Comparison of ENCODE assay signal across 13 mouse cellular contexts in genomic region chr11:50162338-50163050, GRCm38 (mm10). TPM values are rescaled to one million over a fixed set of nuclear protein-coding genes. Genes with fewer than 3 reads are reported as not detected.
A peak's percentile ranks its signal among the peaks of the same experiment; 100 is the strongest.
DNase-seq lines count a peak whose midpoint lies in the region; ATAC-seq and TF ChIP-seq lines count a peak whose summit lies in the region.
"Had no signal": no experiment of that assay in that cellular context is flagged by ENCODE, and none has a peak within 500 bp of the region (broad histone marks: within the 10 kb centered on the region; RNA-seq: fewer than 3 reads in every experiment).

No protein-coding gene starts in this region.

- WGBS in liver, embryonic 15.5 days (ENCODE audit: insufficient replicate concordance), result 68% methylated on average over 3 of the region's 3 CpGs
- WGBS in midbrain, embryonic 14.5 days, result 95% methylated on average over 3 of the region's 3 CpGs

- H3K4me1 ChIP-seq in liver, embryonic 15.5 days (replicated peaks), result peaks cover 27% of the 10 kb centered on the region
- H3K4me1 ChIP-seq in midbrain, embryonic 14.5 days (ENCODE audit: control insufficient read depth, insufficient read depth, low read length), result no peaks in the 10 kb centered on the region
- H3K4me1 ChIP-seq: embryonic facial prominence, embryonic 10.5 days had no signal

- TF ChIP-seq CTCF in gastrocnemius, adult 2 months (IDR thresholded peaks at IDR 0.05), result no peak

- ATAC-seq in liver, embryonic 15.5 days (ENCODE audit: insufficient read depth), result no peak; the same call in 1 of the 2 replicates
- ATAC-seq in midbrain, embryonic 14.5 days (ENCODE audit: low FRiP score, low TSS enrichment), result no peak
- no peak for ATAC-seq in monocyte, adult 5-6 weeks (replicated peaks; ENCODE audit: insufficient number of reproducible peaks, low FRiP score, low TSS enrichment, poor library complexity, severe bottlenecking)

- DNase-seq in gastrocnemius, adult 2 months, result no peak
- DNase-seq in gastrocnemius, postnatal 4 days (ENCODE audit: low spot score in 2 of 2), result no peak
- DNase-seq in liver, result no peak
- peak; percentile 8 for DNase-seq in c-Kit-positive CD71-negative TER-119-negative erythroid progenitor cells, embryonic 14.5 days (ENCODE audit: low read depth)
- DNase-seq in naive thymus-derived CD4-positive, alpha-beta T cell, adult 2 months (ENCODE audit: low read depth), result peak; percentile 13
- no peak for DNase-seq in midbrain, embryonic 14.5 days
- DNase-seq: cerebellum, adult 9-11 months; gastrocnemius, postnatal 25 days had no signal

- H3K27me3 ChIP-seq in liver, embryonic 15.5 days, result no peaks in the 10 kb centered on the region
- H3K27me3 ChIP-seq in midbrain, embryonic 14.5 days (ENCODE audit: control insufficient read depth, insufficient read depth, low read length), result no peaks in the 10 kb centered on the region
- H3K27me3 ChIP-seq: megakaryocyte, embryonic 14.5 days had no signal

- H3K9ac ChIP-seq in liver, embryonic 15.5 days, result no peak overlapping the region
- no peak overlapping the region for H3K9ac ChIP-seq in midbrain, embryonic 14.5 days (replicated peaks; ENCODE audit: low read length)
- H3K9ac ChIP-seq: forebrain, postnatal 0 days had no signal

- peak overlapping the region; percentile 50 for H3K27ac ChIP-seq in gastrocnemius, adult 2 months
- H3K27ac ChIP-seq in liver, embryonic 15.5 days (replicated peaks), result 0 out of 2 replicates have a peak overlapping the region, but pooled peaks have one; percentile 11
- no peak overlapping the region for H3K27ac ChIP-seq in midbrain, embryonic 14.5 days (replicated peaks; ENCODE audit: low read depth, low read length)
- H3K27ac ChIP-seq: embryonic facial prominence, embryonic 10.5 days had no signal

- intact Hi-C loops in gastrocnemius, adult 2 months (cut with DNase I), result loop anchor here (10.0 kb wide), 1 partner anchor 202 kb away; no protein-coding TSS in a partner anchor

- H3K4me2 ChIP-seq in liver, embryonic 15.5 days, result no peak overlapping the region
- H3K4me2 ChIP-seq in midbrain, embryonic 14.5 days (ENCODE audit: low read length), result no peak overlapping the region

- H3K9me3 ChIP-seq in liver, embryonic 15.5 days (replicated peaks), result no peaks in the 10 kb centered on the region
- no peaks in the 10 kb centered on the region for H3K9me3 ChIP-seq in midbrain, embryonic 14.5 days (ENCODE audit: control insufficient read depth, low read length)
- H3K9me3 ChIP-seq: embryonic facial prominence, embryonic 10.5 days; megakaryocyte, embryonic 14.5 days had no signal

- H3K4me3 ChIP-seq in gastrocnemius, adult 2 months, result no peak overlapping the region
- no peak overlapping the region for H3K4me3 ChIP-seq in liver, embryonic 15.5 days (replicated peaks)
- H3K4me3 ChIP-seq in midbrain, embryonic 14.5 days (replicated peaks; ENCODE audit: low read depth, low read length), result no peak overlapping the region
- H3K4me3 ChIP-seq: embryonic facial prominence, embryonic 10.5 days; megakaryocyte, embryonic 14.5 days had no signal

- peaks cover 46% of the 10 kb centered on the region for H3K36me3 ChIP-seq in liver, embryonic 15.5 days (replicated peaks)
- peaks cover 80% of the 10 kb centered on the region for H3K36me3 ChIP-seq in midbrain, embryonic 14.5 days (ENCODE audit: control insufficient read depth, insufficient read depth, low read length)

RNA-seq across cellular contexts. Expression of gene Mrnip, which starts 11.8 kb away (rescaled TPM):
- total RNA-seq in gastrocnemius, adult 2 months (2021), result 1 to 10 TPM; 2.4 to 3.1 TPM
- 1 to 10 TPM; 9.7 to 9.8 TPM for total RNA-seq in gastrocnemius, postnatal 4 days (2021)
- polyA plus RNA-seq in liver, embryonic 15.5 days (2015; fragmentation: Nextera tagmentation; extraction: Ambion mirVana), result 7.6 and 8.4 TPM in 2 replicates
- 37.0 and 38.8 TPM in 2 replicates for polyA plus RNA-seq in midbrain, embryonic 14.5 days (2014; fragmentation: Nextera tagmentation; extraction: Ambion mirVana)
- total RNA-seq in monocyte, adult 5-6 weeks (2017), result 2.0 to 4.1 TPM (median 3.3 TPM) in 3 replicates

RNA-seq across cellular contexts. Expression of gene Tbc1d9b, which starts 31.3 kb away (rescaled TPM):
- total RNA-seq in gastrocnemius, adult 2 months (2021), result 10 to 100 TPM; 25.3 to 28.6 TPM
- total RNA-seq in gastrocnemius, postnatal 4 days (2021), result 10 to 100 TPM; 36.1 to 37.3 TPM
- 11.7 and 13.6 TPM in 2 replicates for polyA plus RNA-seq in liver, embryonic 15.5 days (2015; fragmentation: Nextera tagmentation; extraction: Ambion mirVana)
- 26.1 and 35.4 TPM in 2 replicates for polyA plus RNA-seq in midbrain, embryonic 14.5 days (2014; fragmentation: Nextera tagmentation; extraction: Ambion mirVana)
- 34.9 to 89.4 TPM (median 86.4 TPM) in 3 replicates for total RNA-seq in monocyte, adult 5-6 weeks (2017)

RNA-seq across cellular contexts. Expression of gene Sqstm1, which starts 48.1 kb away (rescaled TPM):
- 100 to 1,000 TPM; 376 to 655 TPM for total RNA-seq in gastrocnemius, adult 2 months (2021)
- total RNA-seq in gastrocnemius, postnatal 4 days (2021), result 100 to 1,000 TPM; 204 to 225 TPM
- 161 and 189 TPM in 2 replicates for polyA plus RNA-seq in liver, embryonic 15.5 days (2015; fragmentation: Nextera tagmentation; extraction: Ambion mirVana)
- 293 and 312 TPM in 2 replicates for polyA plus RNA-seq in midbrain, embryonic 14.5 days (2014; fragmentation: Nextera tagmentation; extraction: Ambion mirVana)
- total RNA-seq in monocyte, adult 5-6 weeks (2017), result 878 to 1,339 TPM (median 1,041 TPM) in 3 replicates

RNA-seq across cellular contexts. Expression of gene Mgat4b, which starts 48.2 kb away (rescaled TPM):
- 10 to 100 TPM; 33.9 to 40.7 TPM for total RNA-seq in gastrocnemius, adult 2 months (2021)
- total RNA-seq in gastrocnemius, postnatal 4 days (2021), result 10 to 100 TPM; 37.0 to 40.1 TPM
- polyA plus RNA-seq in liver, embryonic 15.5 days (2015; fragmentation: Nextera tagmentation; extraction: Ambion mirVana), result 12.7 and 14.9 TPM in 2 replicates
- polyA plus RNA-seq in midbrain, embryonic 14.5 days (2014; fragmentation: Nextera tagmentation; extraction: Ambion mirVana), result 41.3 and 59.6 TPM in 2 replicates
- total RNA-seq in monocyte, adult 5-6 weeks (2017), result 4.9 to 20.2 TPM (median 13.9 TPM) in 3 replicates

Comparison
In these comparisons a context has a peak if more than half of its experiments do, and no peak if none do; other contexts are left out.
1. DNase-seq: peak in c-Kit-positive CD71-negative TER-119-negative erythroid progenitor cells, embryonic 14.5 days (single experiment) and naive thymus-derived CD4-positive, alpha-beta T cell, adult 2 months (single experiment); none in gastrocnemius, adult 2 months (single experiment), gastrocnemius, postnatal 4 days (0 of 2), liver (single experiment) and midbrain, embryonic 14.5 days (single experiment).